Mouse (Mus musculus) midbrain, embryonic 14.5 days (tissue): ENCODE results near the gene Magea3. TPM values are rescaled to one million over a fixed set of nuclear protein-coding genes. Genes with fewer than 3 reads are reported as not detected.
"Not testable (repeated sequence)": the region's sequence is repeated elsewhere in the genome, so short reads cannot be mapped to it uniquely, and the experiment has no call there.

Experiments used
- ATAC-seq: fragments of 200-750 bp; cut with Nextera tagmentation; 2 replicates; pipeline ENCODE4 v1.8.0; 2017; ENCODE audit warnings: moderate number of reproducible peaks, moderate library complexity; ENCODE audit not compliant: low FRiP score, low TSS enrichment
- DNase-seq: peaks from one replicate; pipeline ENCODE4 v3.0.0-alpha.2; 2015
- H3K27ac ChIP-seq: fragments of 300-500 bp; sonication (generic); replicated peaks from 2 replicates; pipeline ENCODE4 v1.5.1; 2014; ENCODE audit warnings: mild to moderate bottlenecking, low read depth, low read length, moderate library complexity
- H3K27me3 ChIP-seq: fragments of 300-500 bp; sonication (generic); 2 replicates; pipeline ENCODE4 v1.6.1; 2014; ENCODE audit warnings: low read length, control low read depth, mixed read lengths; ENCODE audit not compliant: control insufficient read depth, insufficient read depth
- H3K36me3 ChIP-seq: fragments of 300-500 bp; sonication (generic); 2 replicates; pipeline ENCODE4 v1.6.1; 2014; ENCODE audit warnings: low read length, control low read depth; ENCODE audit not compliant: control insufficient read depth, insufficient read depth
- H3K4me1 ChIP-seq: fragments of 300-500 bp; sonication (generic); 2 replicates; pipeline ENCODE4 v1.6.1; 2014; ENCODE audit warnings: mild to moderate bottlenecking, antibody characterized with exemption, low read length, control low read depth; ENCODE audit not compliant: control insufficient read depth, insufficient read depth
- H3K4me2 ChIP-seq: fragments of 300-500 bp; sonication (generic); 2 replicates; pipeline ENCODE4 v1.6.1; 2014; ENCODE audit warnings: mild to moderate bottlenecking, low read length, moderate library complexity
- H3K4me3 ChIP-seq: fragments of 300-500 bp; sonication (generic); replicated peaks from 2 replicates; pipeline ENCODE4 v1.5.1; 2014; ENCODE audit warnings: low read depth, low read length
- H3K9ac ChIP-seq: fragments of 300-500 bp; sonication (generic); replicated peaks from 2 replicates; pipeline ENCODE4 v1.6.1; 2014; ENCODE audit warnings: mild to moderate bottlenecking, low read length, moderate library complexity
- H3K9me3 ChIP-seq: fragments of 300-500 bp; sonication (generic); 2 replicates; pipeline ENCODE4 v1.6.1; 2016; ENCODE audit warnings: low read length, control low read depth, mixed read lengths; ENCODE audit not compliant: control insufficient read depth
- WGBS: fragments of 180-500 bp; shearing (Covaris S2); extraction: QIAGEN DNeasy Blood & Tissue Kit; methylation state at CpG from one replicate; pipeline ENCODE4 v1.1.7; 2014; 5-methylcytosine and 5-hydroxymethylcytosine counted together
- polyA plus RNA-seq: library from polyadenylated mRNA; unstranded; fragments of >200 nt; fragmentation: Nextera tagmentation; extraction: Ambion mirVana; gene quantifications from 2 replicates; pipeline ENCODE4 v1.2.1, GENCODE M21; 2014

Magea3 gene
- polyA plus RNA-seq = not detected in 2 replicates

DNA sequence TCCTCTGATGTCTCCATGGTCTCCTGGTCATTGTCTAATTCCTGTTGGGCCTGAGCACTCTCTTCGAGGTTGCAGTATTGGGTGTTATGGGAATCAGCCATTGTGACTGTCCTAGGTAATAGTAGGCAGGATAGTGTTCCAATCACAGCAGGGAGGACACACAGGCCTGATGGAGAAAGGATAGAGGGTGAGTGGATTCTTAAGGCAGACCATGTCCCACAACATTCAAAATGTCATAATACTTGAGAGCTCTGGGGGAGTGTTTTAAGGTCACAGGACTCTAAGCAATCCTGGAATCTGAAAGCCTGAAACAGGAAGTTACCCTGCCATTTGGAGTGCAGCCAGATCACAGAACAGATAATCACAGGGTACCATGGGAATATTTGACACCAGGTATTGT, at the start of gene Magea3:
Gene Magea3 (minus strand): TSS at position 101 of the 400 bp plus-strand sequence.
- not testable (repeated sequence) for H3K27me3 ChIP-seq, H3K27ac ChIP-seq, H3K4me2 ChIP-seq, H3K36me3 ChIP-seq, H3K4me3 ChIP-seq, H3K9me3 ChIP-seq, H3K9ac ChIP-seq, DNase-seq, ATAC-seq, H3K4me1 ChIP-seq
- WGBS = 60% methylated on average over 1 of the region's 1 CpGs

DNA sequence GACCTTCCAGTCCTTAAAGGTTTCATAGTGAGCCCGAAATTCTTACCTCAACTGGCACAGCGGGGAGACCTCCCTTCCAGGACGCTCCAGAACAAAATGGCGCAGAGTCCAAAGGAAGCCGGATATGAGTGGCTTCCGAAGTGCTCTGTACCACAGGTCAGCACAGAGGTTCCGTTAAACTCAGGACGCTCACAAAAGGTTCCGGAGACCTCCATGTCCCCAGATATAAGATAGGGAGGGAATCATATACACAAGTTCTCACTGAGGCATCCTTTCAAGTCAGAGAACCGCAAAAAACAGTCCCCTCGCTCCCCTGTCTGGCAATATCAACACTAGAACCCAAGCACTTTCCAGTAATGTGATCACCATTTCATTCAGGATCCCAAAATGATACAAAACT, 46.4 kb upstream of the Magea3 start, which contains the start of gene Magea8:
Gene Magea8 (minus strand): TSS at position 101 of the 400 bp plus-strand sequence.
- not testable (repeated sequence) for H3K27me3 ChIP-seq, ATAC-seq, H3K4me1 ChIP-seq, H3K9me3 ChIP-seq, H3K9ac ChIP-seq, H3K4me3 ChIP-seq, DNase-seq, H3K27ac ChIP-seq, H3K36me3 ChIP-seq, H3K4me2 ChIP-seq
- 89% methylated on average over 11 of the region's 11 CpGs for WGBS

DNA sequence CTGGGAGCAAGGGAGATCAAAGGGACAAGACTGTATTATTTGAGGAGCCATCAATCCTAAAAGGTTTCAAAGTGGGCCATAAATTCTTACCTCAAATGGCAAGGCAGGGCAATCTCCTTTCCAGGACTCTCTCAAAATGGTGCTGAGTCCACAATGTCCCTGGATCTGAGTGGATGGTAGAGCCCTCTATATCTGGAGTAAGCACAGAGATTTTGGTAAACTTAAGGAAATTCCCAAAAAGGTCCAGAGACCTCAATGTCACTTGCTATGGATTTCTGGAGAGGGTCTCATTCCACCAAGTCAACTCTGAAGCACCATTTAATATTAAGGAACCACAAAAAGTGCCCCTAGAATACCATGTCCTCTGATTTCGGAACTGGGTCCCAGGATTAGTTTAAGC, 13.4 kb downstream of the Magea3 start, which contains the start of gene Magea6:
Gene Magea6 (minus strand): TSS at position 101 of the 400 bp plus-strand sequence.
- not testable (repeated sequence) for H3K9ac ChIP-seq, H3K4me2 ChIP-seq, ATAC-seq, DNase-seq, H3K4me3 ChIP-seq, H3K27me3 ChIP-seq, H3K9me3 ChIP-seq, H3K4me1 ChIP-seq, H3K27ac ChIP-seq, H3K36me3 ChIP-seq
- WGBS = 44% methylated on average over 1 of the region's 1 CpGs

Other genes starting within 250 kb of the Magea3 start
- not detected in 2 replicates for gene Cldn34b1, start 59.2 kb downstream of the Magea3 start, polyA plus RNA-seq
- gene Magea6, start 13.5 kb downstream of the Magea3 start, polyA plus RNA-seq = not detected in 2 replicates
- not detected in 2 replicates for gene Magea8, start 46.3 kb upstream of the Magea3 start, polyA plus RNA-seq
- gene Magea5, start 113.6 kb upstream of the Magea3 start, polyA plus RNA-seq = not detected in 2 replicates
- gene Magea1, start 140.3 kb upstream of the Magea3 start, polyA plus RNA-seq = not detected in 2 replicates
- not detected in 2 replicates for gene Magea2, start 144.2 kb upstream of the Magea3 start, polyA plus RNA-seq
- gene Cldn34b2, start 178.9 kb upstream of the Magea3 start, polyA plus RNA-seq = not detected in 2 replicates